Mouse (Mus musculus) liver, adult 2 months (tissue): ENCODE measurements around the gene Cdca4. TPM values are rescaled to one million over a fixed set of nuclear protein-coding genes. Genes with fewer than 3 reads are reported as not detected.
"Not testable (repeated sequence)": the region's sequence is repeated elsewhere in the genome, so short reads cannot be mapped to it uniquely, and the experiment has no call there.

Source experiments
- DNase-seq: peaks from one replicate; pipeline ENCODE4 v3.0.0-alpha.2; 2011; ENCODE audit warnings: low read depth, low spot score; ENCODE audit errors: extremely low read depth
- H3K27ac ChIP-seq: fragments of 200-500 bp; replicated peaks from 2 replicates; pipeline ENCODE4 v1.5.1; 2012; ENCODE audit warnings: low read depth, mild to moderate bottlenecking, control low read depth, inconsistent platforms, low read length; ENCODE audit not compliant: insufficient read depth
- H3K27me3 ChIP-seq: fragments of 200-500 bp; 2 replicates; pipeline ENCODE4 v1.6.1; 2012; ENCODE audit warnings: mild to moderate bottlenecking, moderate library complexity, low read length, inconsistent platforms; ENCODE audit not compliant: control insufficient read depth, insufficient read depth
- H3K36me3 ChIP-seq: fragments of 200-500 bp; 2 replicates; pipeline ENCODE4 v1.6.1; 2012; ENCODE audit warnings: low read length, inconsistent platforms; ENCODE audit not compliant: control insufficient read depth, insufficient read depth
- H3K4me1 ChIP-seq: fragments of 200-500 bp; 2 replicates; pipeline ENCODE4 v1.6.1; 2011; ENCODE audit warnings: low read length; ENCODE audit not compliant: control insufficient read depth, insufficient read depth
- H3K4me3 ChIP-seq: fragments of 200-500 bp; 2 replicates; pipeline ENCODE4 v1.5.1; 2011; ENCODE audit warnings: low read depth, mild to moderate bottlenecking, control low read depth, low read length, moderate library complexity; ENCODE audit not compliant: insufficient read depth
- H3K79me2 ChIP-seq: fragments of 200-500 bp; 2 replicates; pipeline ENCODE4 v1.6.1; 2012; ENCODE audit warnings: inconsistent platforms, mild to moderate bottlenecking, low read length, moderate library complexity; ENCODE audit not compliant: control insufficient read depth, insufficient read depth
- H3K9ac ChIP-seq: fragments of 200-500 bp; 2 replicates; pipeline ENCODE4 v1.6.1; 2012; ENCODE audit warnings: low read depth, mild to moderate bottlenecking, control low read depth, inconsistent platforms, low read length
- CTCF ChIP-seq: fragments of 200-500 bp; IDR thresholded peaks from 2 replicates; pipeline ENCODE4 v1.5.1; 2011; ENCODE audit warnings: low read depth, low read length, control low read depth
- POLR2A ChIP-seq: fragments of 200-500 bp; IDR thresholded peaks from 2 replicates; pipeline ENCODE4 v1.6.1; 2011; ENCODE audit warnings: low read length, control low read depth; ENCODE audit not compliant: insufficient read depth; ENCODE audit errors: extremely low read depth
- WGBS: fragments of 180-500 bp; shearing (Covaris S2); methylation state at CpG from one replicate; pipeline ENCODE4 v1.1.7; 2018; 5-methylcytosine and 5-hydroxymethylcytosine counted together
- polyA plus RNA-seq: library from polyadenylated mRNA; depleted of rRNA; stranded (reverse); fragments of >200 nt; gene quantifications from 2 replicates; pipeline ENCODE4 v1.2.3, GENCODE M21; 2012
- total RNA-seq: library from RNA; depleted of rRNA; stranded (reverse); fragments of >200 nt; gene quantifications from 2 replicates; pipeline ENCODE4 v1.2.3, GENCODE M21; 2014

Gene Cdca4
- total and polyA plus RNA-seq, 2 experiments = 3.5 to 5.0 TPM

DNA sequence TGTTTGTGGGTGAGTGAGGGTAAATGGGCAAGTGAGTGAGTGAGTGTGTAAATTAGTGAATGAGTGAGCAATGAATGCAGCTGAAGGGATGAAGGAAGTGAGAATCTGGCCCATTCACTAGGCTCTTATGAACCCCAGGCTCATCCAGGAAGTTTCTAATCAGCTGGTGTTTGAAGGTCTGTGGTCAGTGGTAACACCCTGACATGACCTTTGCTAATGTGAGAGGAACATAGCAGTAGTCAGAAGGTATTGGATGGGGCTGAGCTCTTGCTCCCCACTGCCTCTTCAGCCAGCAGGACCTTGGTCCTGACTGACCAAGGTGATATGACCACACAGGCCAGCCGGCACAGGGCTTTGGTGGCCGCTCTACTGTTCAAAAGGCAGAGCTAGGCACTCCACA is 18.7 kb upstream of the Cdca4 start:
- Histone ChIP-seq H3K9ac (no peak overlapping the region), H3K4me3 (no peak overlapping the region), H3K27me3 (no peaks in the 10 kb centered on the region), H3K4me1 (no peaks in the 10 kb centered on the region), H3K36me3 (no peaks in the 10 kb centered on the region), H3K27ac (no peak overlapping the region), H3K79me2 (no peaks in the 10 kb centered on the region)
- 96% methylated on average over 2 of the region's 2 CpGs for WGBS
- TF ChIP-seq CTCF (no peak), POLR2A (no peak)
- DNase-seq = no peak

DNA sequence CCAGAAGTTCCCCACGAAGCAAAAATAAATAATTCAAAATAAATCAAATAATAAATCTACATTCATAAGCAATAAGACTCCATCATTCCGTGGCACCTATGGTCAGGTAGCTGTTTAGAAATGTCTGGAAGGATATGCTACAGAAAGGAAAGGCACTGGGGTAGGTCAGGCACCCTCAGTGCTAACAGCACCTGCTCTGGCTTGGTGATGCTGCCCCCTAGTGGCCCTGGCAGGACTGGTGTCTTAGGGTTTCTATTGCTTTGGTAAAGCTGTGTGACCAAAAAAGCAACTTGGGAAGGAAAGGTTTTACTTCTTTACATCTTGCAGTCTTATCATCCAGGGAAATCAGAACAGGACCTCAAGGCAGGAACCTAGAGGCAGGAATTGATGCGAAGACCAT is 14.6 kb upstream of the Cdca4 start:
- Histone ChIP-seq H3K4me1 (no peaks in the 10 kb centered on the region), H3K27me3 (no peaks in the 10 kb centered on the region; the same call in 1 of the 2 replicates), H3K4me3 (no peak overlapping the region), H3K9ac (no peak overlapping the region), H3K27ac (no peak overlapping the region), H3K36me3 (no peaks in the 10 kb centered on the region), H3K79me2 (no peaks in the 10 kb centered on the region)
- peak; percentile 51 for DNase-seq
- no peak for TF ChIP-seq POLR2A
- TF ChIP-seq CTCF = peak; percentile 99
- WGBS = 11% methylated on average over 3 of the region's 3 CpGs

DNA sequence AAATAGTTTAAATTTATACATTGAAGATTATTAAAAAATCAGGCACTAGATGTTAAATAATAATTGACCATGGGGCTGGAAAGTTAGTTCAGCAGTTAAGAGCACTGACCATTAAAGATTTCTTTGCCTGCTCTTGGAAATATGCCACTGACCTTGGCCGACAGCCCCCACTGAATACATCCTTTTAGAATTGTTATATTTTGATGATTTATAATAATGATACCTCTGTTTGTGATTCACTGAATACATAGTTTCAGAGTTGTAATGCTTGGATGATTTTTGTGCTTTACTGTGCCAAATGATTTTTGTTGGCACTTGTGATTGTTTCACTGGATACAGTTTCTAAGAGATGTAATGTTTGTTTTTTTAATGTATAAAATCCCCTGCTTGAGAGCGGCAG is 12.9 kb upstream of the Cdca4 start:
- 79% methylated on average over 2 of the region's 2 CpGs for WGBS
- H3K27ac ChIP-seq, H3K4me3 ChIP-seq, DNase-seq, H3K79me2 ChIP-seq, H3K27me3 ChIP-seq, H3K4me1 ChIP-seq, H3K9ac ChIP-seq, H3K36me3 ChIP-seq: not testable (repeated sequence)

GRCm38 (mm10) chr12:112841338-112841892 is 12.2 kb upstream of the Cdca4 start:
- not testable (repeated sequence) for H3K36me3 ChIP-seq, H3K4me3 ChIP-seq, DNase-seq, H3K27ac ChIP-seq, H3K4me1 ChIP-seq, H3K9ac ChIP-seq, H3K79me2 ChIP-seq, H3K27me3 ChIP-seq
- TF ChIP-seq CTCF = 0 out of 2 replicates have a peak, but pooled peaks have one; percentile 3
- 68% methylated on average over 4 of the region's 4 CpGs for WGBS

- no peaks in the 10 kb centered on the region for H3K36me3 ChIP-seq
- 71% methylated on average over 25 of the region's 25 CpGs for WGBS
- DNase-seq = peak; percentile 33
- no peaks in the 10 kb centered on the region for H3K79me2 ChIP-seq
- H3K9ac ChIP-seq = 0 out of 2 replicates have a peak overlapping the region, but pooled peaks have one; percentile 15
- peak overlapping the region; percentile 20; the same call in 1 of the 2 replicates for H3K4me3 ChIP-seq
- TF ChIP-seq POLR2A (no peak), CTCF (no peak)
- H3K27me3 ChIP-seq = no peaks in the 10 kb centered on the region; the same call in 1 of the 2 replicates
- H3K4me1 ChIP-seq = no peaks in the 10 kb centered on the region
- H3K27ac ChIP-seq = peak overlapping the region; percentile 42; the same call in 1 of the 2 replicates
These were observed 11.2 kb upstream of the Cdca4 start for GRCm38 (mm10) chr12:112840209-112841086.

DNA sequence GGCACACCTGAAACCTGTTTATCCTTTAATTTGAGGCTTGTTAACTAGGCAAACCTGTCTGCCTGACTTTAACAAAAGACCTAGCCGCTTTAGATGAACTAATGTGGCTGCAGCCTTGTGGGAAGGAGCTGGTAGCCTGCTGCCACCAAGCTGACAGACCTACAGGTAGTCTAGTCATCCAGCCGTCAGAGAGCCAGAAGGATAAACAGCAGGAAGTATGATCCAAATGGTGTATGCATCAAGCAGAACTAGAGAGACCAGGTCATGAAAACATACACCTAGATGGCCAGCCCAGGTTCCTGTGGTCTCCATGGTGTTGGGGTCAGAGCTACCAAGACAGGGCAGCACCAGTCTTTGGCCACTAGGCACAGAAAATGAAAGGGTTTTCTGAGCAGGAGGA is 5.8 kb upstream of the Cdca4 start:
- H3K27me3 ChIP-seq = no peaks in the 10 kb centered on the region; the same call in 1 of the 2 replicates
- H3K36me3 ChIP-seq = no peaks in the 10 kb centered on the region
- WGBS = 79% methylated on average over 2 of the region's 2 CpGs
- H3K27ac ChIP-seq = no peak overlapping the region
- no peak overlapping the region for H3K9ac ChIP-seq
- peaks cover 3% of the 10 kb centered on the region for H3K4me1 ChIP-seq
- no peak for DNase-seq
- H3K4me3 ChIP-seq = no peak overlapping the region
- no peaks in the 10 kb centered on the region; the same call in 1 of the 2 replicates for H3K79me2 ChIP-seq
- no peak for TF ChIP-seq POLR2A
- no peak for TF ChIP-seq CTCF
